Mouse (Mus musculus) heart, postnatal 0 days (tissue): ENCODE measurements around the gene Cyba.

ENCODE experiments used
- CTCF ChIP-seq: IDR thresholded peaks from 2 replicates; pipeline ENCODE4 v1.5.1; 2016; ENCODE audit warnings: antibody characterized with exemption, control low read depth, low read depth
- EP300 ChIP-seq: IDR thresholded peaks from 2 replicates; pipeline ENCODE4 v1.6.1; 2016; ENCODE audit warnings: antibody characterized with exemption, low read depth

DNA sequence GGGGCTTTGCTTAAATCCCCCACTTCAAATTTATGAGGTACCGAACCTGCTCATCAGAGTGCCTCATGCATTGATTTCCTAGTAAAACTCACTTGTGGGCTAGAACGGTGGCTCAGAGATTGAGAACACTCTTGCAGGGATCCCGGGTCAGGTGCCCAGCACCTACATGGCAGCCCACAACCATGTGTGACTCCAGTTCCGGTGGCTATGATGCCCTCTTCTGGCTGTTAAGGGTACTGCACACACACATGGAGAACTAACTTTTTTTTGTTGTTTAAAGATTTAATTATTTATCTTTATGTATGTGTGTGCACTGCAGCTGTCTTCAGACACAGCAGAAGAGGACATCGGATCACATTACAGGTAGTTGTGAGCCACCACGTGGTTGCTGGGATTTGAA, 2.6 kb upstream of the Cyba start:
- TF ChIP-seq EP300: no peak
- TF ChIP-seq CTCF: peak; percentile 18; the same call in 1 of the 2 replicates
